Mouse (Mus musculus) forebrain, postnatal 0 days (tissue): Measurements from ENCODE around the gene H2afy2. TPM values are rescaled to one million over a fixed set of nuclear protein-coding genes. Genes with fewer than 3 reads are reported as not detected.
A peak's percentile ranks its signal among the peaks of the same experiment; 100 is the strongest.

Experiments used
- ATAC-seq: fragments of 200-750 bp; cut with Nextera tagmentation; 2 replicates; pipeline ENCODE4 v1.8.0; 2017; ENCODE audit warnings: mild to moderate bottlenecking, moderate library complexity
- DNase-seq: peaks from one replicate; pipeline ENCODE4 v3.0.0-alpha.2; 2015
- H3K27ac ChIP-seq: fragments of 300-500 bp; sonication (generic); 2 replicates; pipeline ENCODE4 v1.5.1; 2014; ENCODE audit warnings: low read depth, mild to moderate bottlenecking, antibody characterized with exemption, low read length, moderate library complexity, mixed read lengths
- H3K27me3 ChIP-seq: fragments of 300-500 bp; sonication (generic); 2 replicates; pipeline ENCODE4 v1.6.1; 2014; ENCODE audit warnings: mild to moderate bottlenecking, low read length, mixed read lengths; ENCODE audit not compliant: insufficient read depth
- H3K36me3 ChIP-seq: fragments of 300-500 bp; sonication (generic); 2 replicates; pipeline ENCODE4 v1.6.1; 2014; ENCODE audit warnings: mild to moderate bottlenecking, moderate library complexity; ENCODE audit not compliant: insufficient read depth
- H3K4me1 ChIP-seq: fragments of 300-500 bp; sonication (generic); 2 replicates; pipeline ENCODE4 v1.6.1; 2014; ENCODE audit warnings: antibody characterized with exemption; ENCODE audit not compliant: insufficient read depth
- H3K4me2 ChIP-seq: fragments of 300-500 bp; sonication (generic); 2 replicates; pipeline ENCODE4 v1.6.1; 2014; ENCODE audit warnings: low read depth, mild to moderate bottlenecking, moderate library complexity
- H3K4me3 ChIP-seq: fragments of 300-500 bp; sonication (generic); 2 replicates; pipeline ENCODE4 v1.5.1; 2014; ENCODE audit warnings: low read depth, low read length, mixed read lengths
- H3K9ac ChIP-seq: fragments of 300-500 bp; sonication (generic); 2 replicates; pipeline ENCODE4 v1.6.1; 2014; ENCODE audit warnings: mild to moderate bottlenecking
- H3K9me3 ChIP-seq: fragments of 300-500 bp; sonication (generic); 2 replicates; pipeline ENCODE4 v1.6.1; 2016; ENCODE audit warnings: low read length
- CTCF ChIP-seq: sonication (generic); IDR thresholded peaks from 2 replicates; pipeline ENCODE4 v1.5.1; 2016; ENCODE audit warnings: antibody characterized with exemption, control low read depth, low read depth
- WGBS: fragments of 180-500 bp; shearing (Covaris S2); extraction: QIAGEN DNeasy Blood & Tissue Kit; methylation state at CpG from one replicate; pipeline ENCODE4 v1.1.7; 2014; 5-methylcytosine and 5-hydroxymethylcytosine counted together
- polyA plus RNA-seq: library from polyadenylated mRNA; unstranded; fragments of >200 nt; fragmentation: Nextera tagmentation; extraction: Ambion mirVana; gene quantifications from 2 replicates; pipeline ENCODE4 v1.2.1, GENCODE M21; 2015
- total RNA-seq: library from RNA; depleted of rRNA; stranded (reverse); fragments of >200 nt; gene quantifications from 2 replicates; pipeline ENCODE4 v1.2.3, GENCODE M21; 2014

The H2afy2 gene
- total and polyA plus RNA-seq, 2 experiments from 2014 or later = 143 to 191 TPM

- Histone ChIP-seq H3K27ac (no peak overlapping the region), H3K4me2 (no peak overlapping the region), H3K9me3 (no peaks in the 10 kb centered on the region), H3K4me3 (no peak overlapping the region), H3K4me1 (no peaks in the 10 kb centered on the region), H3K36me3 (no peaks in the 10 kb centered on the region), H3K9ac (no peak overlapping the region), H3K27me3 (no peaks in the 10 kb centered on the region)
- DNase-seq (no peak), ATAC-seq (no peak)
- WGBS = 78% methylated on average over 5 of the region's 5 CpGs
- no peak for TF ChIP-seq CTCF
Observed at GRCm38 (mm10) chr10:61811987-61812386, 28.0 kb upstream of the H2afy2 start.

- TF ChIP-seq CTCF = no peak
- H3K9me3 ChIP-seq = no peaks in the 10 kb centered on the region
- peak overlapping the region; percentile 23; the same call in 1 of the 2 replicates for H3K4me2 ChIP-seq
- peak; percentile 88 for ATAC-seq
- no peak overlapping the region for H3K4me3 ChIP-seq
- no peaks in the 10 kb centered on the region for H3K36me3 ChIP-seq
- no peak overlapping the region for H3K27ac ChIP-seq
- H3K27me3 ChIP-seq = no peaks in the 10 kb centered on the region
- no peaks in the 10 kb centered on the region for H3K4me1 ChIP-seq
- H3K9ac ChIP-seq = no peak overlapping the region
- 59% methylated on average over 15 of the region's 15 CpGs for WGBS
- DNase-seq = peak; percentile 63
Observed at GRCm38 (mm10) chr10:61798133-61798576, 14.2 kb upstream of the H2afy2 start.

GRCm38 (mm10) chr10:61795458-61795857 is 11.5 kb upstream of the H2afy2 start:
- no peak for TF ChIP-seq CTCF
- H3K36me3 ChIP-seq = no peaks in the 10 kb centered on the region
- no peaks in the 10 kb centered on the region for H3K9me3 ChIP-seq
- no peaks in the 10 kb centered on the region for H3K4me1 ChIP-seq
- H3K27me3 ChIP-seq = no peaks in the 10 kb centered on the region
- DNase-seq (no peak), ATAC-seq (no peak)
- 31% methylated on average over 8 of the region's 8 CpGs for WGBS
- no peak overlapping the region for H3K4me3 ChIP-seq
- H3K27ac ChIP-seq = no peak overlapping the region
- H3K9ac ChIP-seq = no peak overlapping the region
- H3K4me2 ChIP-seq = no peak overlapping the region

- no peak for ATAC-seq
- Histone ChIP-seq H3K4me2 (no peak overlapping the region), H3K4me3 (no peak overlapping the region), H3K27me3 (no peaks in the 10 kb centered on the region), H3K9me3 (no peaks in the 10 kb centered on the region), H3K4me1 (no peaks in the 10 kb centered on the region), H3K27ac (no peak overlapping the region), H3K9ac (no peak overlapping the region), H3K36me3 (no peaks in the 10 kb centered on the region)
- no peak for TF ChIP-seq CTCF
- WGBS = 74% methylated on average over 10 of the region's 10 CpGs
- DNase-seq = no peak
Observed at GRCm38 (mm10) chr10:61794971-61795370, 11.0 kb upstream of the H2afy2 start.

GRCm38 (mm10) chr10:61793015-61793414 is 9.1 kb upstream of the H2afy2 start:
- WGBS = 57% methylated on average over 8 of the region's 8 CpGs
- TF ChIP-seq CTCF = no peak
- no peak overlapping the region for H3K27ac ChIP-seq
- ATAC-seq = no peak
- H3K36me3 ChIP-seq = no peaks in the 10 kb centered on the region
- no peaks in the 10 kb centered on the region for H3K4me1 ChIP-seq
- H3K4me3 ChIP-seq = no peak overlapping the region
- DNase-seq = no peak
- H3K9me3 ChIP-seq = no peaks in the 10 kb centered on the region
- no peak overlapping the region for H3K9ac ChIP-seq
- H3K27me3 ChIP-seq = no peaks in the 10 kb centered on the region
- H3K4me2 ChIP-seq = no peak overlapping the region

- Histone ChIP-seq H3K4me2 (no peak overlapping the region), H3K9ac (no peak overlapping the region), H3K36me3 (no peaks in the 10 kb centered on the region), H3K4me1 (0 out of 2 replicates have a peak, but pooled peaks cover 4% of the 10 kb centered on the region), H3K4me3 (no peak overlapping the region), H3K27me3 (no peaks in the 10 kb centered on the region), H3K27ac (no peak overlapping the region), H3K9me3 (no peaks in the 10 kb centered on the region)
- no peak for TF ChIP-seq CTCF
- DNase-seq (no peak), ATAC-seq (no peak)
- WGBS = 96% methylated on average over 5 of the region's 5 CpGs
Observed at GRCm38 (mm10) chr10:61788499-61788898, 4.6 kb upstream of the H2afy2 start.

- H3K4me2 ChIP-seq = no peak overlapping the region
- 74% methylated on average over 10 of the region's 10 CpGs for WGBS
- no peak overlapping the region for H3K4me3 ChIP-seq
- TF ChIP-seq CTCF = no peak
- no peaks in the 10 kb centered on the region for H3K9me3 ChIP-seq
- H3K36me3 ChIP-seq = no peaks in the 10 kb centered on the region
- ATAC-seq (no peak), DNase-seq (no peak)
- H3K9ac ChIP-seq = no peak overlapping the region
- no peak overlapping the region for H3K27ac ChIP-seq
- H3K27me3 ChIP-seq = no peaks in the 10 kb centered on the region
- 0 out of 2 replicates have a peak, but pooled peaks cover 4% of the 10 kb centered on the region for H3K4me1 ChIP-seq
Observed at GRCm38 (mm10) chr10:61787541-61788313, 3.8 kb upstream of the H2afy2 start.
